Comparison of ENCODE assay signal across 12 mouse cellular contexts in the genomic region with DNA sequence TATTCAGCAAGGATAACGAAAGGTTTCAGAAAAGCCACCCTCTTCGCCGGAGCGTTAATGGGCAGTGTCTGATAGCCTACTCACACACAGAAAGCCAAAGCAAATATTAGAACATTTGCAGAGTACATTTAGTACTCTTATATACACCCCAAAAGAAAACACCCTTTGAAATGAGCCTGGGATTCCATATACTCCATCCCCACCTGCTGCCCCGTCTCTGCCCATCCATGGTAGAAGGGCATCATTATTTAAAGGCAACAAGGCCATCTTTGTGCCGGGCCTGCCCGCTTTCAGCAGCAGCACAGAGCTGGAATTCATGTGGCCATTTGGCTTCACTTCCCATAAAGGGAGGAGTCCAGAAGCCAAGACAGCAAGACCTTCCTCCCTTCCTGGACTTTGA.
DNase-seq lines count a peak whose midpoint lies in the region; ATAC-seq and TF ChIP-seq lines count a peak whose summit lies in the region.
"Had no signal": no experiment of that assay in that cellular context is flagged by ENCODE, and none has a peak within 500 bp of the region (broad histone marks: within the 10 kb centered on the region; RNA-seq: fewer than 3 reads in every experiment).

No protein-coding gene starts in this region.

- WGBS in forebrain, postnatal 0 days, result 90% methylated on average over 7 of the region's 7 CpGs
- 95% methylated on average over 7 of the region's 7 CpGs for WGBS in forebrain, embryonic 10.5 days

- H3K4me3 ChIP-seq in forebrain, postnatal 0 days (ENCODE audit: low read depth, low read length), result no peak overlapping the region
- no peak overlapping the region for H3K4me3 ChIP-seq in forebrain, embryonic 10.5 days
- H3K4me3 ChIP-seq: megakaryocyte, embryonic 14.5 days had no signal

- H3K9ac ChIP-seq in forebrain, postnatal 0 days, result no peak overlapping the region

- no peak overlapping the region for H3K4me2 ChIP-seq in forebrain, postnatal 0 days (ENCODE audit: low read depth)

- no peaks in the 10 kb centered on the region for H3K27me3 ChIP-seq in forebrain, postnatal 0 days (ENCODE audit: insufficient read depth, low read length)
- H3K27me3 ChIP-seq in forebrain, embryonic 10.5 days (ENCODE audit: poor library complexity, severe bottlenecking), result no peaks in the 10 kb centered on the region
- H3K27me3 ChIP-seq: megakaryocyte, embryonic 14.5 days had no signal

- peak; percentile 58; the same call in 1 of the 2 replicates for ATAC-seq in forebrain, postnatal 0 days

- DNase-seq in forebrain, postnatal 0 days, result no peak
- DNase-seq in forebrain, embryonic 10.5 days (ENCODE audit: extremely low spot score, low spot score), result no peak
- DNase-seq in left cerebral cortex, adult 11 months (ENCODE audit: low spot score), result peak; percentile 34
- DNase-seq in left cerebral cortex, adult 18-20 months (ENCODE audit: low spot score in 2 of 2), result no peak
- peak; percentile 32 for DNase-seq in right cerebral cortex, adult 18-20 months
- no peak for DNase-seq in right cerebral cortex, postnatal 25 days
- DNase-seq in telencephalon, adult 2 months (ENCODE audit: low read depth, low spot score), result peak; percentile 31
- DNase-seq in spleen, postnatal 36 days (ENCODE audit: low spot score in 2 of 2), result no peak
- DNase-seq: cerebellum, adult 2 months; right cerebral cortex, postnatal 14 days had no signal

- H3K9me3 ChIP-seq in forebrain, postnatal 0 days (ENCODE audit: low read length), result no peaks in the 10 kb centered on the region
- H3K9me3 ChIP-seq in forebrain, embryonic 10.5 days, result no peaks in the 10 kb centered on the region; the same call in 1 of the 2 replicates

- no peaks in the 10 kb centered on the region for H3K4me1 ChIP-seq in forebrain, postnatal 0 days (ENCODE audit: insufficient read depth)
- no peaks in the 10 kb centered on the region for H3K4me1 ChIP-seq in forebrain, embryonic 10.5 days

- no peak for TF ChIP-seq CTCF in forebrain, postnatal 0 days (IDR thresholded peaks at IDR 0.05; ENCODE audit: low read depth)

- H3K27ac ChIP-seq in forebrain, postnatal 0 days (ENCODE audit: low read depth, low read length), result no peak overlapping the region
- H3K27ac ChIP-seq in forebrain, embryonic 10.5 days, result no peak overlapping the region
- H3K27ac ChIP-seq: kidney, postnatal 0 days had no signal

- no peaks in the 10 kb centered on the region for H3K36me3 ChIP-seq in forebrain, postnatal 0 days (ENCODE audit: insufficient read depth)
- no peaks in the 10 kb centered on the region for H3K36me3 ChIP-seq in forebrain, embryonic 10.5 days (replicated peaks)

Comparison
In these comparisons a context has a peak if more than half of its experiments do, and no peak if none do; other contexts are left out.
1. DNase-seq: peak in left cerebral cortex, adult 11 months (single experiment), right cerebral cortex, adult 18-20 months (single experiment) and telencephalon, adult 2 months (single experiment); none in forebrain, postnatal 0 days (single experiment), forebrain, embryonic 10.5 days (single experiment), left cerebral cortex, adult 18-20 months (0 of 2), right cerebral cortex, postnatal 25 days (single experiment) and spleen, postnatal 36 days (0 of 2).